Mouse (Mus musculus) hindbrain, embryonic 11.5 days (tissue): ENCODE data around the gene Tyw1. TPM values are rescaled to one million over a fixed set of nuclear protein-coding genes. Genes with fewer than 3 reads are reported as not detected.
A peak's percentile ranks its signal among the peaks of the same experiment; 100 is the strongest.

Experiments used
- ATAC-seq: fragments of 200-750 bp; cut with Nextera tagmentation; 2 replicates; pipeline ENCODE4 v1.8.0; 2017; ENCODE audit warnings: mild to moderate bottlenecking, moderate TSS enrichment, moderate library complexity; ENCODE audit not compliant: low FRiP score
- DNase-seq: peaks from one replicate; pipeline ENCODE4 v3.0.0-alpha.2; 2015; ENCODE audit warnings: low spot score
- H3K27ac ChIP-seq: fragments of 300-500 bp; sonication (generic); 2 replicates; pipeline ENCODE4 v1.5.1; 2014; ENCODE audit warnings: mild to moderate bottlenecking, low read depth, low read length
- H3K27me3 ChIP-seq: fragments of 300-500 bp; sonication (generic); 2 replicates; pipeline ENCODE4 v1.6.1; 2014; ENCODE audit warnings: mild to moderate bottlenecking, low read length, moderate library complexity, mixed read lengths; ENCODE audit not compliant: control insufficient read depth, insufficient read depth
- H3K36me3 ChIP-seq: fragments of 300-500 bp; sonication (generic); 2 replicates; pipeline ENCODE4 v1.6.1; 2014; ENCODE audit warnings: mild to moderate bottlenecking, low read length, moderate library complexity, mixed read lengths; ENCODE audit not compliant: control insufficient read depth, insufficient read depth
- H3K4me1 ChIP-seq: fragments of 300-500 bp; sonication (generic); replicated peaks from 2 replicates; pipeline ENCODE4 v1.6.1; 2014; ENCODE audit warnings: low read length, mixed read lengths; ENCODE audit not compliant: control insufficient read depth, insufficient read depth
- H3K4me2 ChIP-seq: fragments of 300-500 bp; sonication (generic); replicated peaks from 2 replicates; pipeline ENCODE4 v1.6.1; 2014; ENCODE audit warnings: mild to moderate bottlenecking, low read depth, low read length
- H3K4me3 ChIP-seq: fragments of 300-500 bp; sonication (generic); 2 replicates; pipeline ENCODE4 v1.5.1; 2014; ENCODE audit warnings: low read depth, low read length
- H3K9ac ChIP-seq: fragments of 300-500 bp; sonication (generic); 2 replicates; pipeline ENCODE4 v1.6.1; 2014; ENCODE audit warnings: low read depth, low read length
- H3K9me3 ChIP-seq: fragments of 300-500 bp; sonication (generic); 2 replicates; pipeline ENCODE4 v1.6.1; 2016; ENCODE audit warnings: low read length; ENCODE audit not compliant: control insufficient read depth
- whole genome bisulfite sequencing: fragments of 180-500 bp; shearing (Covaris S2); extraction: QIAGEN DNeasy Blood & Tissue Kit; methylation state at CpG from one replicate; pipeline ENCODE4 v1.1.7; 2014; 5-methylcytosine and 5-hydroxymethylcytosine counted together
- polyA plus RNA-seq: library from polyadenylated mRNA; unstranded; fragments of >200 nt; fragmentation: Nextera tagmentation; extraction: Ambion mirVana; gene quantifications from 2 replicates; pipeline ENCODE4 v1.2.1, GENCODE M21; 2014

Gene Tyw1
- polyA plus RNA-seq = 29.1 and 29.9 TPM in 2 replicates

- Histone ChIP-seq H3K4me2 (peak within 1 kb of the TSS; percentile 77), H3K4me1 (no peaks in the 10 kb centered on the region), H3K27ac (peak within 1 kb of the TSS; percentile 56), H3K9ac (peak within 1 kb of the TSS; percentile 71), H3K9me3 (no peaks in the 10 kb centered on the region), H3K4me3 (peak within 1 kb of the TSS; percentile 69), H3K36me3 (no peaks in the 10 kb centered on the region; the same call in 1 of the 2 replicates), H3K27me3 (no peaks in the 10 kb centered on the region)
- DNase-seq (peak; percentile 98), ATAC-seq (peak; percentile 89)
- WGBS = under 1% methylated on average over 52 of the region's 52 CpGs
Observed at GRCm38 (mm10) chr5:130255017-130255720, at the start of gene Tyw1, which contains the start of gene Sbds. Gene Tyw1, plus strand, starts transcription at chr5:130255619. Gene Sbds, minus strand, starts transcription at chr5:130255530.

GRCm38 (mm10) chr5:130207299-130207698, 48.1 kb upstream of the Tyw1 start:
- H3K36me3 ChIP-seq = peaks cover 4% of the 10 kb centered on the region; the same call in 1 of the 2 replicates
- 91% methylated on average over 4 of the region's 4 CpGs for WGBS
- no peak overlapping the region for H3K9ac ChIP-seq
- DNase-seq (no peak), ATAC-seq (no peak)
- H3K4me2 ChIP-seq = no peak overlapping the region
- H3K9me3 ChIP-seq = no peaks in the 10 kb centered on the region
- no peaks in the 10 kb centered on the region for H3K27me3 ChIP-seq
- H3K4me1 ChIP-seq = no peaks in the 10 kb centered on the region
- H3K4me3 ChIP-seq = no peak overlapping the region
- no peak overlapping the region for H3K27ac ChIP-seq

GRCm38 (mm10) chr5:130212956-130213355, 42.5 kb upstream of the Tyw1 start:
- ATAC-seq (no peak), DNase-seq (no peak)
- Histone ChIP-seq H3K4me3 (no peak overlapping the region), H3K9ac (no peak overlapping the region), H3K27ac (no peak overlapping the region), H3K4me2 (no peak overlapping the region), H3K36me3 (0 out of 2 replicates have a peak, but pooled peaks cover 4% of the 10 kb centered on the region), H3K27me3 (no peaks in the 10 kb centered on the region), H3K9me3 (no peaks in the 10 kb centered on the region), H3K4me1 (no peaks in the 10 kb centered on the region)
- 89% methylated on average over 11 of the region's 11 CpGs for WGBS

GRCm38 (mm10) chr5:130216781-130217180, 38.6 kb upstream of the Tyw1 start, which contains the start of gene Tmem248:
Gene Tmem248, plus strand, starts transcription at chr5:130217081.
- Histone ChIP-seq H3K4me3 (no peak within 1 kb of the TSS), H3K4me2 (no peak within 1 kb of the TSS), H3K4me1 (no peaks in the 10 kb centered on the region), H3K27me3 (no peaks in the 10 kb centered on the region), H3K9me3 (no peaks in the 10 kb centered on the region), H3K27ac (no peak within 1 kb of the TSS), H3K36me3 (no peaks in the 10 kb centered on the region), H3K9ac (no peak within 1 kb of the TSS)
- no peak for ATAC-seq
- DNase-seq = no peak
- 84% methylated on average over 7 of the region's 7 CpGs for WGBS

- WGBS = 91% methylated on average over 4 of the region's 4 CpGs
- H3K9me3 ChIP-seq = no peaks in the 10 kb centered on the region
- H3K4me1 ChIP-seq = no peaks in the 10 kb centered on the region
Observed at GRCm38 (mm10) chr5:130217406-130217805, 38.0 kb upstream of the Tyw1 start.

GRCm38 (mm10) chr5:130218336-130218735, 37.1 kb upstream of the Tyw1 start:
- ATAC-seq = no peak
- Histone ChIP-seq H3K9ac (no peak overlapping the region), H3K27me3 (no peaks in the 10 kb centered on the region), H3K4me3 (no peak overlapping the region), H3K9me3 (no peaks in the 10 kb centered on the region), H3K4me2 (no peak overlapping the region), H3K36me3 (no peaks in the 10 kb centered on the region), H3K4me1 (peaks cover 3% of the 10 kb centered on the region; the same call in 1 of the 2 replicates), H3K27ac (no peak overlapping the region)
- WGBS = 95% methylated on average over 5 of the region's 5 CpGs
- no peak for DNase-seq

More at GRCm38 (mm10) chr5:130217406-130217805, 38.0 kb upstream of the Tyw1 start:
- H3K4me2 ChIP-seq = no peak overlapping the region
- H3K27me3 ChIP-seq = no peaks in the 10 kb centered on the region
- DNase-seq (no peak), ATAC-seq (no peak)
- H3K27ac ChIP-seq = no peak overlapping the region
- no peaks in the 10 kb centered on the region for H3K36me3 ChIP-seq
- no peak overlapping the region for H3K4me3 ChIP-seq
- H3K9ac ChIP-seq = no peak overlapping the region

GRCm38 (mm10) chr5:130221316-130221715, 34.1 kb upstream of the Tyw1 start:
- Histone ChIP-seq H3K9ac (peak overlapping the region; percentile 93), H3K27me3 (no peaks in the 10 kb centered on the region), H3K4me1 (peaks cover 5% of the 10 kb centered on the region), H3K4me2 (peak overlapping the region; percentile 54), H3K27ac (no peak overlapping the region), H3K36me3 (no peaks in the 10 kb centered on the region), H3K4me3 (peak overlapping the region; percentile 95), H3K9me3 (no peaks in the 10 kb centered on the region)
- WGBS = 52% methylated on average over 2 of the region's 2 CpGs
- ATAC-seq = no peak
- DNase-seq = no peak

- under 1% methylated on average over 10 of the region's 10 CpGs for whole genome bisulfite sequencing
Observed at GRCm38 (mm10) chr5:130221760-130222145, 33.7 kb upstream of the Tyw1 start.

More at GRCm38 (mm10) chr5:130221760-130222145, 33.7 kb upstream of the Tyw1 start:
- Histone ChIP-seq H3K36me3 (no peaks in the 10 kb centered on the region), H3K4me1 (peaks cover 5% of the 10 kb centered on the region), H3K4me3 (peak overlapping the region; percentile 95), H3K27me3 (no peaks in the 10 kb centered on the region), H3K4me2 (peak overlapping the region; percentile 54), H3K27ac (peak overlapping the region; percentile 37), H3K9me3 (no peaks in the 10 kb centered on the region), H3K9ac (peak overlapping the region; percentile 93)
- DNase-seq (no peak), ATAC-seq (peak; percentile 55)
